Mouse (Mus musculus): Measurements from ENCODE around the gene Acer1. TPM values are rescaled to one million over a fixed set of nuclear protein-coding genes. Genes with fewer than 3 reads are reported as not detected.
A peak's percentile ranks its signal among the peaks of the same experiment; 100 is the strongest.
"Not testable (repeated sequence)": the region's sequence is repeated elsewhere in the genome, so short reads cannot be mapped to it uniquely, and the experiment has no call there.

Gene Acer1
- total RNA-seq, 1 experiment from 2014 or later, result 0.70 TPM

DNA sequence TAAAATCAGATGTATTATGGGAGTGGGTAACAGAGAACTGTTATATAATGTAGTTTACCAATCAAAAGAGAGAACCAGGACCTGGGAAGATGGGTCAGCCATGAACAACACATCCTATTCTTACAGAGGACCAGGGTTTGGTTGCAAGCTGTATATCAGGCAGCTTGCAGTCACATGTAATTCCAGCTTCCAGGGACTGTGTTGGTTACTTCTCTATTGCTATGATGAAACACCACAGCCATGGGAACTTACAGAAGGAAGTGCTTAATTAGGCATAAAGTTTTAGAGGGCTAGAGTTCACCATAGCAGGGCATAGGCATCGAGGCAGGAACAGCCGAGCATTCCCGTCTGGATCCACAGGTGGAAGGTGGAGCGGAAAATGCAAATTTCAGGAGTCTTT lies 43.2 kb downstream of the Acer1 start:
- no peak for DNase-seq

DNA sequence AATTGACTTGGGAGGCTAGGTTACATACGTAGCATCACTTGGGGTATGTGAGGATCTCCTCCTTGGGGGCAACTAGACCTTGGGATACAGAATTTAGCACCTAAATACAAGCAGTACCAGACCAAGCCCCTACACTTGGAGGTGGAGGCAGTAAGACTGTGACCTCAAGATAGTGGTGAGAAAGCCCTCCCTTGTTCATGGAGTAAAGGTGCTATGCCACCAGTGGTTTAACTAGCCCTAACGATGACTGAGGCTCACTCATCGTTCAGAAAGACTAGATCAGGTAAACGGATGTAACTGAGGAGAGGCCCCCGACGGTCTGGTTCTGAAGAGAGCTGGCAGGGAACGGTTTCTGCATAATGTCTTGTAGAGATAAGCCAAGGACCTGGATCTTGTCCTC lies 45.2 kb downstream of the Acer1 start:
- DNase-seq, result no peak

DNA sequence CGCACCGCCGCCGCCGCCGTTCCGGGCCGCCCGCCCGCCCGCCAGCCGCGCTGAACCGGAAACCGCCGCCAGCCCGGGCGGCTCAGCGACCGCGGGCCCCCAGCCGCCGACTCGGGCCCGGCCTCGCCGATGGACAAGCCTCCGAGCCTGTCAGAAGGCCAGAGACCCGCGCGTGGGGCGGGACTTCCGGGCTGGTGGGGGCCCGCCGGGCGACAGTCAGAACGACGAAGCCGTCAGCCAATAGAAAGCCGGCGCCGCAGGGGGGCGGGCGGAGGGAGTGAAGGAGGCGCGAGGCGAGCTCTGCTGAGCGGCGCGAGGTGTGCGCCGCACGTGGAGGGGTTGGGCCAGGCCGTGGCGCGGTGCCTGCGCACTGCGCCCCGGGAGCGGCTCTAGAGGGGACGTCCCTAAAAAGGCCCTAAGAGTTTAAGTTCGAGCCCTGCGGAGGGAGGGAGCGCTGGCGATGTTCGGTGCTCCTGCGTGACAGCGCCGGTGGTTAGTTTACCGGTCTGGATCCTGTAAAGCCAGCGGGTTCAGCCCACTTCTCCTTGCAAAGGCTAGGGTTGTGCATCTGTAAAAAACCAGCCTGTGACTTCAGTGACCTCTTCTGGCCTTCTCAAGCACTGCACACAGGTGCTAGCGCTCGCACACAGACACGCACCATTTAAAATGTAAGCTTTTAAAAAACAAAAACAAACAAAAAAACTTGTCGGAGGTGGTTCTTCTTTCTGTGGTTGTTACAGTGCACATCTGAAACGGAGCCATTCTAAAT lies 46.4 kb downstream of the Acer1 start, which contains the start of gene Mllt1:
TSS of gene Mllt1 (minus strand) at position 53 of the 769 bp plus-strand sequence.
- peak; percentile 100 for DNase-seq

DNA sequence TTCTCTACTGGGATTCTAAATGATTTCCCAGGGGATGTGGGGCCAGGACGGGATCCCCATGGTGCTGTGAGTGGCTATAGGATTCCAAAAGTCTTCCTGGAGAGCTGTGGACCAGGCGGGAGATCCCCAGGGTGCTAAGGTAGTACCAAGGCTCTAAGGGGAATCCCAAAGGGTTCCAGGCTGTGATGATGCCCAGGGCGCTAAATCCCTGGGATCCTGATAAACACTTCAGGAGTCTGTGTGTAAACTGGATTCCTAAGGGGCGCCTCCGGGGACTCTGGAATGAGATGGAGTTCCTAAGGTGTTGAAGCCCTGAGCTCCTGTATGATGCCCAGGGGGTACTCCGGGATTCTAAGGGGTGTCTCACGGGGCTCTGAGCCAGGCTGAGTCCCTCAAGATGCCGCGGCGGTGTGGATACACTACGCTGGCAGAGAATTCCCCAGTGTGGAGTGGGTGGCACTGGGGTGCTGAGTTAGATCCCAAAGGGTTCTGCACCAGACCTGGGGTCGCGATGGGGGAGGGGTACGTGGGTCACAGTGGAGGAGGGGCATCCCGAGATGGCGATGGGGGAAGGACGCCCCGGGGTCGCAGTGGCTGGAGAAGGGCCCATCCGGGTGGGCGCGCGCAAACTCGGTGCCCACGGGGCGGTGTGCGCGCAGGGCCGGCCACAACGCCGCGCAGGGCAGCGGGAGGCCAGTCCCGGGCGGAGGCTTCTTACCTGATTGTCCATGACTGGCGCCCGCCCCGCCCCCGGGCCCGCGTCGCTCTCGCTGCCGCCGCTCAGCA lies 47.2 kb downstream of the Acer1 start:
- DNase-seq, result no peak

DNA sequence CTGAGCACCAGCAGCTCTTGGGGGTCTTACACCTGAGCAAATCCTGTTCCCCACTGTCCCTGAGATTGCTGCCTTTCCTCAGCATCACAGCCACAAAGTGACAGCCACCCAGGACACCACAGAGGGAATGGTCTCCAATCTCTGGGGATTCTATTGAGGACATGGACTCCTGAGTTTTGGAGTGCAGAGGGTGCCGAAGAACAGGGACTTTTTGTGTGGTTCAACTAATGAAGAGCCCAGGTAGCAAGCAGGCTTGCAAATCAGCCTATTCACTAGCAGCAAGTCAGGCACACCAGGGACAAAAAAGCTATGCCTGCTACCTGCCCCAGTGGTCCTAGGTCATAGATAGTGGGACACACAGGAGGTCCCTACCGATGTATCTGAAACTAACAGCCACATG lies 48.5 kb downstream of the Acer1 start:
- no peak for DNase-seq

DNA sequence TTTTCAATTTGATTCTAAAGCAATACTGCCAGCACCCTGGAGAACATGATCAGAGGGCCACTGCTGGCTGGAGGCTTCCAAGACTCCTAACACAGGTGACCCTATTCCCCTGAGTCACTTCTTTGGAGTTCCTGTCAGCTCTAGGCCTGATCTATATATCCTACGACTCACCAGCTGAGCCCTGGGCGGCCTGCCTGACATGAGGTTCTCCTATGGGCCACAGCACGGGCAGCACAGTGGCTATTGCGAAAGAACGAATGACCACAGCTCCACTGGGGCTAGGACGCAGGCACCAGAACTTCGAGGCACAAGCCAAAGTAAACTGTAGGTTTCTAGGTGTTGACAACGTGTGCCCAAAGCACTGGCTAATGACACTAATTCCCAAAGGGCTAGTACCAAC lies 51.9 kb downstream of the Acer1 start:
- DNase-seq, result peak; percentile 29

DNA sequence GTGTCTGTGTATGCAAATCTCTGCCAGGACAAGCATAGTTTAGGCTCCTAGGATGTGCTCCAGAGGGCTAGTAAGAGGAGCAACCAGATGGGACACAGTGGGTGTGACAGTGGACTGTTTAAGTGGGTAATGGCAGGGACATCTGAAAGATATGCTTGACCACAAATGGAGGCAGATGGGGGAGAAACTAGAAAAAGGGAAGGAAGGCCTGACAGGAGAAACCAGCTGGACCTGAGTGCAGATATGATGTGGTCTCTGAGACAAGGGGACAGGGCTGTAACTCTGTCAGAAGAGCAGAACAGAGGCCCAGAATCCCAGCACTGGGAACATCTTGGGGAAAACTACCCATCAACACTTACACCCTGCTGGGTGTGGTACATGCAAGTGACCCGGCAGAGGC lies 52.4 kb downstream of the Acer1 start:
- no peak for DNase-seq

DNA sequence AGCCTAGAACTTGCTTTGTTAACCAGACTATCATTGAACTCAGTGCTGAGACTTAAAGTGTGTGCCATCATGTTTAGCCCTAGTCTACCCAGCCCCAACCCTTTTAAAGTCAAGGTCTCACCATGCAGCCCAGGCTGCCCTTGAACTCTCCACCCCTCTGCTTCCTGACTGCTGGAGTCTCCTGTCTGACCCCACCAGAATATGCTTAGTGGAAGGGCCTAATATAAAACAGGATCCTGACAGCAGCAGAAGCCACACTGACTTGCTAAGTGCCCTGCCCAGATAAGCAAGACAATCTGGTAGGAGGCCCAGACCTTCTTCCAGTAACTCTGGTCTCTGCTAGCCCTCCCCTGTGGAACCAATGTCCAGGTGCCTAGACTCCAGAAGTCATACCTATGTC lies 52.8 kb downstream of the Acer1 start:
- no peak for DNase-seq

DNA sequence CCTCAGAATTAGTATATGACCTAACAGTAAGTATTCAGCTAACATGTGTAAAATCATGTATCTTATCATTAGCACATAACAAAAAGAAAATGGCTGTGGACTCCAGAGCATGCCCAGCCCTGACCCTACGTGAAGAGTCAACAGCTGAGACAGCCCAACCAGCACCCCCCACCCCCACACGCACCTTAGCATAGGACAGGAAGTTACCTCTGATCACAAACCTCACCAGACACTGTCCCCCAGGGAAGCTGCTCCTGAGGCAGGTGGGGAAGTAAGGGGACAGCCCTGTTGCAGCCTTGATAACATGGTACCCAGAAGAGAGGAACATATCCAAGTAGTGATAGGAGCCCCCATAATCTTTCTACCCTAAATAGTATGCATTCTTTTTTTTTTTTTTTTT lies 55.9 kb downstream of the Acer1 start:
- no peak for DNase-seq

DNA sequence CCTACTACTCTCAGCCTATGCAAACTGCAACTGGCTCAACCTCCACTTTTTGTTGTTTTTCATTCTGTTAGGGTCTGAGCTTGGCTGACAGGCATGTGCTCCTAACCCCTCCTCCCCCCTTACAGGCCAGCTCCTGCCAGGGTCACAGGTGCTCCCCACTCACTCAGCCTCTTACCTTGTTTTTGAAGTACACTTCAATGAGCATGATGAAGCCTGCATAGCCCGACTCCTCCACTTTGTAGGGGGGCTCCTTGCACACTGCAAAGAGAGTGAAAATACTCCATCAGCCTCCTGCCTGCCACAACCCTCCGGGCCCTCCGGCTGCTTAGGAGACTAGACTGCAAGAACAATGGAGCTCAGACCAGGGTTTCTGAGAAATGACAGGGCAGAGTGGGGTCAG lies 62.2 kb downstream of the Acer1 start:
- DNase-seq, result no peak

DNA sequence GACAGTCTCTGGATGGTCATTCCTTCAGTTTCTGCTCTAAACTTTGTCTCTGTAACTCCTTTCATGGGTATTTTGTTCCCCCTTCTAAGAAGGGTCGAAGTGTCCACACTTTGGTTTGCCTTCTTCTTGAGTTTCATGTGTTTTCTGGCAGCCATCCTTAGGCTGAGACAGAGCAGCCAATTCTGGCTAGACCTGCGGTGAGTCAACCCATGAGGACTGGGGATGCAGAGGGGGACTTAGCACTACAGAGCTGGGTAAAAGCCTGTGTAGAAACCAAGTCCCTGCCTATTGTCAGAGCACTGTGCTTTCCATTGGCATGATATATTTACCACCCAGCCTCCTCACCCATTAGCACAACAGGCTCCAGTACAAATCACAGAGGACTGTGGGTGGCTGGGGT lies 64.8 kb downstream of the Acer1 start:
- no peak for DNase-seq

DNA sequence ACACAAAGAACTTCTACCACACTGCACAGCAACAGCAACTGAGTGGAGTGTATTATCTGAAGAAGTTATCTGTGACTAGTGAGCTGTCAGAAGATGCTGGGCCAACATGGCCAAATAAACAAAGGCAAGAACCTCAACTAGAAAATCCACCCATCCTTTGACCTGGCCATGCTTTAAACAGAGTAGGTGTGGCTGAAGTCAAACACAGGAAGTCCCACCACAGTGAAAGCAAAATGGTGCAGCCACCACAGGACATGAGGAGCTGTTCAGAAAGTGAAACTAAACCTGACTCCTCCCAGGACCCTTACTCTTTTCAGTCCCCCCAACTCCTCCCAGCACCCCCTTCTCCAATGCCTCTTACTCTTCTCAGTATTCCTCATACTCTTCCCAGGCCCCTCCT lies 68.5 kb downstream of the Acer1 start:
- DNase-seq, result no peak

DNA sequence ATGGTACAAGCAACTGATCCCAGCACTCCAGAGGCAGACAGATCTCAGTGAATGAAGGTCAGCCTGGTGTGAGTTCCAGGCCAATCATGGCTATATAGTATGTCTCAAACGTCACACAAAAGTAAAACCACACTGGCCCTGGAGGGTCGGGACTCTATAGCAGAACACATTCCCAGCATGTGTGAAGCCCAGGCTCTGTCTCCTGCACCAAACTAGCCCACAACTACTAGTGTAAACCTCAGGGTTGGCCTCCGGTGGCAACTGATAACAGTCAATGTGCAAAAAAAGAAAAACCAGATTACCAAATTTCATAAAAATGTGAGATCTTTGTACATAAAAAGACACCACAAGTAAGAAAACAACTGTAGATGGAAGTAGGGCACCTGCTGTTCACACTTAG lies 68.9 kb downstream of the Acer1 start:
- no peak for DNase-seq

DNA sequence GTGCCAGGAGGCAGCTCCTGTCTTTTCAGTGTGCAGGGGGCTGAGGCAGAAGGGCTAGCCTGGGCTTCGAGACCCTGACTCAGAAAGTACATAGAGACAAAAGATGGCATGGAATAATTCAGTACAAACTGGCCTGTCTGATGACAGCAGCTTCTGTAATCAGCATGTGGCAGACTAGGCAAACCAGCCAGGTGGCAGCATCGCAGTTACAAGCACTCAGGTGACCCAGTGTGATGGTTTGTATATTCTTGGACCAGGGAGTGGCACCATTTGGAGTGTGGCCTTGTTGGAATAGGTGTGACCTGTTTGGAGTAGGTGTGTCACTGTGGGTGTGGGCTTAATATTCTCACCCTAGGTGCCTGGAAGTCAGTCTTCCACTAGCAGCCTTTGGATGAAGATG lies 72.2 kb downstream of the Acer1 start:
- DNase-seq, result not testable (repeated sequence)

DNA sequence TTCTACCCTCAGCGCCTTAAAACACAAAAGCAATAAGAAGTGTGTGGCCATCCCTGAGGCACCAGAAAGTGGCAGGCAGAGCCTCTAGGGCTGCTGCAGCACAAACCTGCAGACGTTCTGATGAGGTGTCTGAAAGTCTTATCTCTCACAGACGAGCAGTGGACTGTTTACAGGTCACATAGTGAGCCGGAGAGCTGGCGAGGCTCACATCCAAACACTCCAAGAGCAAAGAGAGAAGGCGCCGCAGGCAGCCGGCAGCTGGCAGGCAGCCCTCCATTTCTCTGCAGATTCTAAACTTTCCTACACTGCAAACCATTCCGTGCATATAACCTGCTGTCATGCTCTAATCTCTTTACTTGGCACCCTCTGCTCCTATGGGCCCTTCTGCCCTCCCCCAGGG lies 74.0 kb downstream of the Acer1 start:
- DNase-seq, result no peak

DNA sequence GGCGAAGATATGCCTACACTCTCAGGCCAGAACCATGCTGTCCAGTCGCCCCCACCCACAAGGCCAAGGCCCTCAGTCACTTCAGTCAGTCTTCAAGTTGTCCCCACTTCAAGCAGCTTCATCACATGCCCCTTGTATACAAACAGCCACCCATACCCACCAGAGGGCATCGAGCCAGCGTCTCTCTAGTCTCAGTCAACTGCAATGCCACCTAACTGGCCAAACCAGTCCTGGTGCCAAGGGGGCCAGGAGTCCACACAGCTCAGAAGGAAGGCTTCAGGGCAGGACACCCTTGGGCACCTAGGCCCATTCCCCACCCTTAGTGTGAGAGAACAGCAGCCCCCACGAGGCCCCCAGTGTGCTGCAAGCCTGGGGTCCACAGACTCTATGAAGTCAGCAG lies 74.8 kb downstream of the Acer1 start:
- DNase-seq, result no peak

DNA sequence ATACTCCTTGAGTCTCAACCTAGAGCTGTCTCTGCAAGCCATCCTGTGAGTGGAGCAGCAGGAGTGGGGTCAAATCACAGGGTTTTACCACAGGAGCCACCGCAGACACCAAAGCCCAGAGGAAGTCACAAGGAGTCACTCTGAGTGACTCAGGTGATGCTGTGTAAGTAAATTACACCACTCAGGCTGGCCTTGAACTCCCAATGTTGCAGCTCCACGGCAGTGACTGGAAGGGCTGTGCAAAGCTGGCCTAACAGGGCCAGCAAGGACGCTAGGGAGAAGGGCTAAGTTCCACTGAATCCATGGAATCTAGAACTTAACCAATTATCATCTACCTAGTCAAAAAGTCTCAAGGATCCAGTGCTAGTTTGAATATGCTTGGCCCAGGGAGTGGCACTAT lies 75.8 kb downstream of the Acer1 start:
- DNase-seq, result no peak

Other genes with a start within 250 kb of the Acer1 start
- gene Nrtn, start 224.6 kb downstream of the Acer1 start, total RNA-seq (2021), result 3.8 and 5.3 TPM in 2 replicates
- 41.9 and 47.4 TPM in 2 replicates for gene Dus3l, start 217.4 kb downstream of the Acer1 start, total RNA-seq (2021)
- gene Prr22, start 211.9 kb downstream of the Acer1 start, total RNA-seq (2021), result 0.79 and 1.5 TPM in 2 replicates
- gene Rfx2, start 151.1 kb downstream of the Acer1 start, total RNA-seq (2021), result 6.9 and 11.1 TPM in 2 replicates
- 0.71 and 0.76 TPM in 2 replicates for gene Acsbg2, start 107.7 kb downstream of the Acer1 start, total RNA-seq (2021)
- 5.4 and 8.9 TPM in 2 replicates for gene 1700061G19Rik, start 106.6 kb downstream of the Acer1 start, total RNA-seq (2021)
- 36.2 and 36.3 TPM in 2 replicates for gene Mllt1, start 46.7 kb downstream of the Acer1 start, total RNA-seq (2021)
- gene Clpp, start 8.2 kb upstream of the Acer1 start, total RNA-seq (2021), result 106 and 120 TPM in 2 replicates
- gene Alkbh7, start 15.2 kb upstream of the Acer1 start, total RNA-seq (2021), result 67.3 and 95.1 TPM in 2 replicates
- 0.76 and 2.3 TPM in 2 replicates for gene Pspn, start 17.9 kb upstream of the Acer1 start, total RNA-seq (2021)
- 46.1 and 55.3 TPM in 2 replicates for gene Gtf2f1, start 29.2 kb upstream of the Acer1 start, total RNA-seq (2021)
- gene Gm17949, start 29.3 kb upstream of the Acer1 start, total RNA-seq (2021), result 0.64 TPM in 1 of 2 replicates, not detected in the other
- gene Khsrp, start 49.4 kb upstream of the Acer1 start, total RNA-seq (2021), result 94.9 and 115 TPM in 2 replicates
- gene Slc25a41, start 59.5 kb upstream of the Acer1 start, total RNA-seq (2021), result not detected in 2 replicates
- 1.4 TPM in 1 of 2 replicates, not detected in the other for gene Crb3, start 77.0 kb upstream of the Acer1 start, total RNA-seq (2021)
- gene Slc25a23, start 77.7 kb upstream of the Acer1 start, total RNA-seq (2021), result 89.2 and 96.3 TPM in 2 replicates
- gene Dennd1c, start 96.4 kb upstream of the Acer1 start, total RNA-seq (2021), result 1.6 TPM in 1 of 2 replicates, not detected in the other
- gene Tubb4a, start 105.7 kb upstream of the Acer1 start, total RNA-seq (2021), result 4.0 and 5.0 TPM in 2 replicates
- 0.39 and 0.71 TPM in 2 replicates for gene Tnfsf9, start 123.2 kb upstream of the Acer1 start, total RNA-seq (2021)
- gene Cd70, start 167.7 kb upstream of the Acer1 start, total RNA-seq (2021), result not detected in 2 replicates
- not detected in 2 replicates for gene Tnfsf14, start 212.1 kb upstream of the Acer1 start, total RNA-seq (2021)
- 280 and 456 TPM in 2 replicates for gene C3, start 246.0 kb upstream of the Acer1 start, total RNA-seq (2021)

All from adrenal gland, postnatal 25 days (tissue).